14 mouse cellular contexts compared by ENCODE assay signal in the genomic region with DNA sequence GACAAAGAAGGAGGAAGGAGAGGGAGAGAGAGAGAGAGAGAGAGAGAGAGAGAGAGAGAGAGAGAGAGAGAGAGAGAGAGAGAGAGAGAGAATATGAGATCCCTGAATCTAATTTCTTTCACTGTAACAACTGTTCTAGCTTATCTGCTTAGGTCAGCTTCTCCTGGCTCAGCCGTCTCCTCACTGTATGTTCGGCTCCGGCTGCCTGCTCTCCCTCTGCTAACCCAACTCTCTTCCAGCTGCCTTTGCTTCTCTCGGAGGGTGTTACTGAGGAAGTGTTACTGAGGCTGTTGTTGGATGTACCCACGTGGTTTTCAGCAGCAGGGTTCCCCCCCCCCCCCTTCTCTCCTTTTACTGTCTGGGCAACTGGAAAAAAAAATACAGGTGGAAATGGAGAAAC. TPM values are rescaled to one million over a fixed set of nuclear protein-coding genes. Genes with fewer than 3 reads are reported as not detected.
DNase-seq lines count a peak whose midpoint lies in the region; ATAC-seq and TF ChIP-seq lines count a peak whose summit lies in the region.
"Had no signal": no experiment of that assay in that cellular context is flagged by ENCODE, and none has a peak within 500 bp of the region (broad histone marks: within the 10 kb centered on the region; RNA-seq: fewer than 3 reads in every experiment).

No protein-coding gene starts in this region.

- WGBS in forebrain, postnatal 0 days: 21% methylated on average over 5 of the region's 5 CpGs
- WGBS in forebrain, embryonic 15.5 days: 18% methylated on average over 5 of the region's 5 CpGs
- 11% methylated on average over 5 of the region's 5 CpGs for WGBS in limb, embryonic 10.5 days

- H3K4me1 ChIP-seq in forebrain, postnatal 0 days (ENCODE audit: insufficient read depth): peaks cover 3% of the 10 kb centered on the region; the same call in 1 of the 2 replicates
- H3K4me1 ChIP-seq in forebrain, embryonic 15.5 days: peaks cover 5% of the 10 kb centered on the region
- H3K4me1 ChIP-seq in megakaryocyte, embryonic 14.5 days: peaks cover 42% of the 10 kb centered on the region
- H3K4me1 ChIP-seq in limb, embryonic 10.5 days: peaks cover 14% of the 10 kb centered on the region

- intact Hi-C loops in left cerebral cortex, postnatal 25 days (cut with DNase I): no loop called here

- no peak for DNase-seq in forebrain, postnatal 0 days
- DNase-seq in limb, embryonic 10.5 days (ENCODE audit: low spot score): no peak
- DNase-seq in left cerebral cortex, postnatal 25 days (ENCODE audit: low spot score in 2 of 2): no peak
- DNase-seq: adrenal gland, postnatal 36 days had no signal

- no peaks in the 10 kb centered on the region for H3K36me3 ChIP-seq in forebrain, postnatal 0 days (ENCODE audit: insufficient read depth)
- no peaks in the 10 kb centered on the region for H3K36me3 ChIP-seq in forebrain, embryonic 15.5 days
- H3K36me3 ChIP-seq in megakaryocyte, embryonic 14.5 days (replicated peaks; ENCODE audit: low read length): no peaks in the 10 kb centered on the region
- no peaks in the 10 kb centered on the region for H3K36me3 ChIP-seq in limb, embryonic 10.5 days
- H3K36me3 ChIP-seq: hindbrain, embryonic 13.5 days; lung, embryonic 15.5 days had no signal

- H3K4me2 ChIP-seq in forebrain, postnatal 0 days (ENCODE audit: low read depth): no peak overlapping the region
- H3K4me2 ChIP-seq in forebrain, embryonic 15.5 days (replicated peaks): no peak overlapping the region
- H3K4me2 ChIP-seq: hindbrain, embryonic 13.5 days; lung, embryonic 15.5 days had no signal

- H3K4me3 ChIP-seq in forebrain, postnatal 0 days (ENCODE audit: low read depth, low read length): no peak overlapping the region
- H3K4me3 ChIP-seq in forebrain, embryonic 15.5 days: no peak overlapping the region
- H3K4me3 ChIP-seq in megakaryocyte, embryonic 14.5 days (replicated peaks): peak overlapping the region; percentile 42
- H3K4me3 ChIP-seq in limb, embryonic 10.5 days: 0 out of 2 replicates have a peak overlapping the region, but pooled peaks have one; percentile 0
- H3K4me3 ChIP-seq: hindbrain, embryonic 13.5 days; layer of hippocampus, adult 2 months; lung, embryonic 15.5 days had no signal

- no peak overlapping the region for H3K9ac ChIP-seq in forebrain, postnatal 0 days
- H3K9ac ChIP-seq in forebrain, embryonic 15.5 days (replicated peaks): no peak overlapping the region
- H3K9ac ChIP-seq: lung, embryonic 15.5 days had no signal

- no peak overlapping the region for H3K27ac ChIP-seq in forebrain, postnatal 0 days (ENCODE audit: low read depth, low read length)
- no peak overlapping the region for H3K27ac ChIP-seq in forebrain, embryonic 15.5 days (replicated peaks)
- no peak overlapping the region for H3K27ac ChIP-seq in limb, embryonic 10.5 days
- H3K27ac ChIP-seq: hindbrain, embryonic 13.5 days; layer of hippocampus, adult 2 months; lung, embryonic 15.5 days had no signal

- no peak for TF ChIP-seq CTCF in forebrain, postnatal 0 days (IDR thresholded peaks at IDR 0.05; ENCODE audit: low read depth)

- H3K27me3 ChIP-seq in forebrain, postnatal 0 days (ENCODE audit: insufficient read depth, low read length): no peaks in the 10 kb centered on the region
- H3K27me3 ChIP-seq in forebrain, embryonic 15.5 days: no peaks in the 10 kb centered on the region
- H3K27me3 ChIP-seq in megakaryocyte, embryonic 14.5 days (replicated peaks): peaks cover 64% of the 10 kb centered on the region
- 0 out of 2 replicates have a peak, but pooled peaks cover 8% of the 10 kb centered on the region for H3K27me3 ChIP-seq in limb, embryonic 10.5 days (ENCODE audit: low read depth, poor library complexity, severe bottlenecking)
- H3K27me3 ChIP-seq: lung, embryonic 15.5 days had no signal

- no peaks in the 10 kb centered on the region for H3K9me3 ChIP-seq in forebrain, postnatal 0 days (ENCODE audit: low read length)
- H3K9me3 ChIP-seq in forebrain, embryonic 15.5 days: no peaks in the 10 kb centered on the region
- no peaks in the 10 kb centered on the region for H3K9me3 ChIP-seq in megakaryocyte, embryonic 14.5 days
- no peaks in the 10 kb centered on the region for H3K9me3 ChIP-seq in limb, embryonic 10.5 days (replicated peaks)
- H3K9me3 ChIP-seq: hindbrain, embryonic 13.5 days; lung, embryonic 15.5 days had no signal

- peak; percentile 57 for ATAC-seq in forebrain, postnatal 0 days
- ATAC-seq in forebrain, embryonic 15.5 days (replicated peaks): no peak
- no peak for ATAC-seq in megakaryocyte, adult 5-6 weeks (ENCODE audit: poor library complexity, severe bottlenecking)
- peak; percentile 73 for ATAC-seq in megakaryocyte-erythroid progenitor cell, adult 5-6 weeks (replicated peaks; ENCODE audit: low FRiP score, low TSS enrichment, poor library complexity, severe bottlenecking)
- no peak for ATAC-seq in cerebellum, adult (ENCODE audit: insufficient number of reproducible peaks, low FRiP score, low TSS enrichment)

RNA-seq across cellular contexts. Expression of a gene that starts 6.1 kb away (rescaled TPM):
- total RNA-seq in forebrain, postnatal 0 days (2014; rRNA removed): 1.5 and 1.7 TPM in 2 replicates
- polyA plus RNA-seq in forebrain, postnatal 0 days (2015; fragmentation: Nextera tagmentation; extraction: Ambion mirVana): 0.44 and 0.88 TPM in 2 replicates
- polyA plus RNA-seq in forebrain, embryonic 15.5 days (2015; fragmentation: Nextera tagmentation; extraction: Ambion mirVana): 0.38 and 0.39 TPM in 2 replicates
- 0.46 TPM in 1 of 2 replicates, not detected in the other for polyA plus RNA-seq in megakaryocyte, embryonic 14.5 days (2012; ENCODE audit: insufficient read depth, low replicate concordance)
- 0.23 TPM in 1 of 2 replicates, not detected in the other for total RNA-seq in megakaryocyte, adult 5-6 weeks (2015)
- total RNA-seq in megakaryocyte, adult 5-6 weeks (2017): not detected in 2 replicates
- 1.8 and 2.8 TPM in 2 replicates for polyA plus RNA-seq in limb, embryonic 10.5 days (2016; fragmentation: Nextera tagmentation; extraction: Ambion mirVana)
- total RNA-seq in megakaryocyte-erythroid progenitor cell, adult 5-6 weeks (2014; fragmentation: Nextera tagmentation): 0.90 and 0.99 TPM in 2 replicates
- not detected in 2 replicates for total RNA-seq in megakaryocyte-erythroid progenitor cell, adult 5-6 weeks (2017)
- total RNA-seq in left cerebral cortex, postnatal 25 days (2021): under 1 TPM; 0.18 to 0.50 TPM
- total RNA-seq: gastrocnemius, adult 8-10 months had no signal

RNA-seq across cellular contexts. Expression of a gene that starts 34.6 kb away (rescaled TPM):
- total RNA-seq in forebrain, postnatal 0 days (2014; rRNA removed): 8.8 and 12.8 TPM in 2 replicates
- polyA plus RNA-seq in forebrain, postnatal 0 days (2015; fragmentation: Nextera tagmentation; extraction: Ambion mirVana): 19.3 and 22.7 TPM in 2 replicates
- polyA plus RNA-seq in forebrain, embryonic 15.5 days (2015; fragmentation: Nextera tagmentation; extraction: Ambion mirVana): 23.8 and 24.0 TPM in 2 replicates
- 3.5 and 7.3 TPM in 2 replicates for polyA plus RNA-seq in megakaryocyte, embryonic 14.5 days (2012; ENCODE audit: insufficient read depth, low replicate concordance)
- 4.8 and 5.6 TPM in 2 replicates for total RNA-seq in megakaryocyte, adult 5-6 weeks (2015)
- 2.2 and 3.7 TPM in 2 replicates for total RNA-seq in megakaryocyte, adult 5-6 weeks (2017)
- polyA plus RNA-seq in limb, embryonic 10.5 days (2016; fragmentation: Nextera tagmentation; extraction: Ambion mirVana): 19.7 and 22.8 TPM in 2 replicates
- 9.0 and 9.6 TPM in 2 replicates for total RNA-seq in megakaryocyte-erythroid progenitor cell, adult 5-6 weeks (2014; fragmentation: Nextera tagmentation)
- total RNA-seq in megakaryocyte-erythroid progenitor cell, adult 5-6 weeks (2017): 1.9 and 4.2 TPM in 2 replicates
- total RNA-seq in left cerebral cortex, postnatal 25 days (2021): 10 to 100 TPM; 20.4 to 21.3 TPM

RNA-seq across cellular contexts. Expression of a gene that starts 35.0 kb away (rescaled TPM):
- total RNA-seq in forebrain, postnatal 0 days (2014; rRNA removed): 245 and 273 TPM in 2 replicates
- polyA plus RNA-seq in forebrain, postnatal 0 days (2015; fragmentation: Nextera tagmentation; extraction: Ambion mirVana): 130 and 145 TPM in 2 replicates
- polyA plus RNA-seq in forebrain, embryonic 15.5 days (2015; fragmentation: Nextera tagmentation; extraction: Ambion mirVana): 264 and 270 TPM in 2 replicates
- 9.8 and 16.8 TPM in 2 replicates for polyA plus RNA-seq in megakaryocyte, embryonic 14.5 days (2012; ENCODE audit: insufficient read depth, low replicate concordance)
- 45.1 and 49.1 TPM in 2 replicates for total RNA-seq in megakaryocyte, adult 5-6 weeks (2015)
- 156 and 175 TPM in 2 replicates for total RNA-seq in megakaryocyte, adult 5-6 weeks (2017)
- 443 and 508 TPM in 2 replicates for polyA plus RNA-seq in limb, embryonic 10.5 days (2016; fragmentation: Nextera tagmentation; extraction: Ambion mirVana)
- 229 and 288 TPM in 2 replicates for total RNA-seq in megakaryocyte-erythroid progenitor cell, adult 5-6 weeks (2014; fragmentation: Nextera tagmentation)
- 535 and 656 TPM in 2 replicates for total RNA-seq in megakaryocyte-erythroid progenitor cell, adult 5-6 weeks (2017)
- 100 to 1,000 TPM; 193 to 194 TPM for total RNA-seq in left cerebral cortex, postnatal 25 days (2021)

RNA-seq across cellular contexts. Expression of a gene that starts 37.8 kb away (rescaled TPM):
- not detected in 2 replicates for total RNA-seq in forebrain, postnatal 0 days (2014; rRNA removed)
- polyA plus RNA-seq in forebrain, postnatal 0 days (2015; fragmentation: Nextera tagmentation; extraction: Ambion mirVana): not detected in 2 replicates
- polyA plus RNA-seq in forebrain, embryonic 15.5 days (2015; fragmentation: Nextera tagmentation; extraction: Ambion mirVana): not detected in 2 replicates
- not detected in 2 replicates for polyA plus RNA-seq in megakaryocyte, embryonic 14.5 days (2012; ENCODE audit: insufficient read depth, low replicate concordance)
- total RNA-seq in megakaryocyte, adult 5-6 weeks (2015): not detected in 2 replicates
- total RNA-seq in megakaryocyte, adult 5-6 weeks (2017): 0.20 TPM in 1 of 2 replicates, not detected in the other
- polyA plus RNA-seq in limb, embryonic 10.5 days (2016; fragmentation: Nextera tagmentation; extraction: Ambion mirVana): not detected in 2 replicates
- total RNA-seq in megakaryocyte-erythroid progenitor cell, adult 5-6 weeks (2014; fragmentation: Nextera tagmentation): not detected in 2 replicates
- not detected in 2 replicates for total RNA-seq in megakaryocyte-erythroid progenitor cell, adult 5-6 weeks (2017)
- total RNA-seq in left cerebral cortex, postnatal 25 days (2021): not detected
- total RNA-seq: adrenal gland, postnatal 36 days; gastrocnemius, adult 8-10 months; layer of hippocampus, adult 2 months; midbrain, postnatal 0 days had no signal
- polyA plus RNA-seq: hindbrain, embryonic 13.5 days; lung, embryonic 15.5 days; midbrain, postnatal 0 days had no signal

RNA-seq across cellular contexts. Expression of a gene that starts 48.5 kb away (rescaled TPM):
- 27.9 and 29.0 TPM in 2 replicates for total RNA-seq in forebrain, postnatal 0 days (2014; rRNA removed)
- polyA plus RNA-seq in forebrain, postnatal 0 days (2015; fragmentation: Nextera tagmentation; extraction: Ambion mirVana): 34.5 TPM in 2 replicates
- polyA plus RNA-seq in forebrain, embryonic 15.5 days (2015; fragmentation: Nextera tagmentation; extraction: Ambion mirVana): 39.3 and 41.1 TPM in 2 replicates
- polyA plus RNA-seq in megakaryocyte, embryonic 14.5 days (2012; ENCODE audit: insufficient read depth, low replicate concordance): 60.2 and 90.5 TPM in 2 replicates
- 21.9 and 22.5 TPM in 2 replicates for total RNA-seq in megakaryocyte, adult 5-6 weeks (2015)
- total RNA-seq in megakaryocyte, adult 5-6 weeks (2017): 15.2 and 17.8 TPM in 2 replicates
- 34.3 and 37.7 TPM in 2 replicates for polyA plus RNA-seq in limb, embryonic 10.5 days (2016; fragmentation: Nextera tagmentation; extraction: Ambion mirVana)
- total RNA-seq in megakaryocyte-erythroid progenitor cell, adult 5-6 weeks (2014; fragmentation: Nextera tagmentation): 18.3 and 20.2 TPM in 2 replicates
- 6.9 and 7.8 TPM in 2 replicates for total RNA-seq in megakaryocyte-erythroid progenitor cell, adult 5-6 weeks (2017)
- 10 to 100 TPM; 27.3 to 32.3 TPM for total RNA-seq in left cerebral cortex, postnatal 25 days (2021)

Comparison
In these comparisons a context has a peak if more than half of its experiments do, and no peak if none do; other contexts are left out.
1. ATAC-seq: peak in forebrain, postnatal 0 days (single experiment) and megakaryocyte-erythroid progenitor cell, adult 5-6 weeks (single experiment); none in forebrain, embryonic 15.5 days (single experiment), megakaryocyte, adult 5-6 weeks (single experiment) and cerebellum, adult (single experiment).
2. H3K4me3 ChIP-seq: peak in megakaryocyte, embryonic 14.5 days (single experiment) and limb, embryonic 10.5 days (single experiment); none in forebrain, postnatal 0 days (single experiment) and forebrain, embryonic 15.5 days (single experiment).